Mouse (Mus musculus) spleen, postnatal 10 days (tissue): ENCODE measurements at regions not wholly inside any gene's neighbourhood (a gene's known extent, or its start where the extent isn't known, plus 50 kb on each side); places are given as distances from the start of the nearest gene placed in this dataset.

Experiments
- DNase-seq, 2 experiments: peaks; one replicate each; pipeline ENCODE4 v3.0.0; 2021 to 2022; ENCODE audit warnings: low spot score in 2 of 2

DNA sequence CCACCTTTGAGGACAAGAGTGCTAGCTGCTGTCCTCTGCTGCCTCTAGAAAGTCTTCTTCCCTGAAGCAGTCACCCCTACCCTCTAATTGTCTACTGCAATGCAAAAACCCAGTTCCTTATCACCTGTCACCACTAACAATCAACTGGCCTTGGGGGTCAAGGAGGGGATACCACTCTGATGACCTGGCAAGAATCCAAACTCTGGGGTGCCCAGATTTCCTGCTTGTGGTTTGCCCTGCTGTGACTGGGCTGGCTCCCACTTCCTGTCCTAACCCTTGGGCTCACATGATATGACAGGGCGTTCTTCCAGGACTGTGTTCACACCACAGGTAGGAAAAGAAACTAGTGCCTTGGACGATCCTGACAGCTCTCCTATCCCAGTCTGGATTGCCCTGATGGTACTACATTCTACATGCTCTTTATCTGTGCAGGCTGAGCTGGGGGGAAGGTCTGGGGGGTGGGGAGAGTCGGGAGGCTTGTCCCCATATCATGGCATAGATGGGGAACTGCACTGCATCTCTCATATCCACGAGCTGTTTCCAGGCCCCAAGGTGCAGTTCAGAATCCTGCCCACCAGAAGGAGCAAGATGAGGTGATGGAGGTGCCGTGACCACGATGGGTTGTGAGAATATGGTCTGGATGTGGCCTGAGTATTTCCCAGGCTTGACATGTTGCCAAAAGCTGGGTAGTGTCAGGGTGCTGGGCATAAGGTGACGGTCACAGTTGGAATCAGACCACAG is 81.0 kb downstream of the Maf start:
- DNase-seq: no peak

DNA sequence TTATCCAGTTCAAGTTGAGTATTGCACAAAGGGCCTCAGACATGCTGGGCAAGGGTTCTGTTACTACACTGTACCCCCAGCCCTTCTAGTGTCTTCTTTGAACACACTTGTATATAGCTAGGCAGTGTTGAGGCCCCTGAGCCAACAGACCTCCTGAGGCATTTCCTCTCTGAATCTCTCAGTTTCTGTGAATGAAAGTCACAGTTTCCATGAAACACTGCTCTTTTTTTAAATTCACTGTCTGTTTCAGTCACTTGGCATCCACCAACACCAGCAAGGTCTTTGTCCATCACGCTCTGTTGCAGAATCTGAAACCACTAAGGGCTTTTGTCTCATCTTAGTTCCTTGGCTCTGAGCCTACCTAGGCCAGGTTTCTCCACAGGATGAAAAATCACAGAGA is 82.5 kb downstream of the Maf start:
- DNase-seq: no peak

DNA sequence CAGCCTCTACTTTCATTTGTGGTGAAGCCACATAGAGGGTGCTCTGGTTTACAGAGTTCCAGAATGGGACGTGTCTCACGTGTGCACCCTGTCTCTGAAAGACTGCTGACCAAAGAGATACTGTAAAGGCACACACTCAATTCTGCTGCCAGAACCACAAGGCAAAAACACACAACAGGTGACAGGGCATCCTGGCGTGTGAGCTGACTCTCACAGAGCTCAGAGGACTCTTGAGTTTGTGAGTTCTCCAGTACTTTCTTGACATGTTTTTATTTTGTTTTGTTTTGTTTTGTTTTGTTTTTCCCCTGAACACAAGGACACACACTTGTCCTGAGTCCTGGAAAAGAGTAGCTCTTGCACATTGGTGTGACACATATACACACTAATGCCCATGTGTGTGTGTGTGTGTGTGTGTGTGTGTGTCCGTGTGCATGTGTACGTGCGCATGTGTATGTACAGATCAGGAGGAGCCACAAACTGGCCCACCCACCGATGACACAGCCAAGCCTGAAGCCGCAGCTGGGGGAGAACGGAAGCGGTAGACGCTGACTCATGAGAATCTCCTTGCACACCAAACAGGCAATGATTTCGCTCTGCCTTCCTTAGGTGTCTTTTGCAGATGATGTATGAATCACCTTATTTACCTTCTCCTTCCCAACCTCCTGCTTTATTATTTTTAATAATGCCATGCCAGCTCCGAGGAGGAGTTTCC is 89.4 kb downstream of the Maf start:
- DNase-seq: peak in 1 of 2 experiments; percentile 30

DNA sequence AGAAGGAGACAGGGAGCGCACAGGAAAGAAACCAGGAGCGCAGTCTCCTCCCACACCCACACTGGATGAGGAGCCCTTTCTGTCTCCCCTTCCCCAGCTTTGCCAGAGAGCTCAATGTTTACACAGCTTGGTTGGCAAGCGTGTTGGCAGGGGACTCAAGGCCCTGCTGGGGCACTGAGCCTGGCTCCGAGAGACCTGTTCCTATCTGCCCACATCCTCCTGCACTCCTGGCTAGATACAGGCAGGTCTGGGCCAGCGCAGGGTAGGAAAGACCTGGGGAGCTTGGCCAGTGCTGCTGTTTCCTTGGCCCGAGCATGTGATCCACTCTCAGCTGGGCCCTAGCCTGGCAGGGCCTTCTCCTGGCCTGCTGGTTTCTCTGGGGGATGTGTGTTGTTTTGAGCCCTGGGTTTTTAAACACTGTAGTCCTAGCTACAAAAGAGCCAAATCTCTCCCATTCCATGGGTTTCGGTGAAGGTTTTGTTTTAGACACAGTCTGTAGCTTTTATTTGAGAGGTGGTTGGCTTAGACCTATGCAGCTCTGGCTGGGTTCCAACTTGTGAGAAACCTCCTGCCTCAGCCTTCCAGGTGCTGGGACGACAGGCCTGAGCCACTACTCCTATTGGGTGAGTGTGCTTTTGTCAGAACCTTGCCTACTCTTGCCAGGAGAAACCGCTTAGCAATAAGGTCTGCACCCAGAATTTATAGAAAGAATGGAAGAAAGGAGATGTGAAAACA is 90.6 kb downstream of the Maf start:
- no peak for DNase-seq

DNA sequence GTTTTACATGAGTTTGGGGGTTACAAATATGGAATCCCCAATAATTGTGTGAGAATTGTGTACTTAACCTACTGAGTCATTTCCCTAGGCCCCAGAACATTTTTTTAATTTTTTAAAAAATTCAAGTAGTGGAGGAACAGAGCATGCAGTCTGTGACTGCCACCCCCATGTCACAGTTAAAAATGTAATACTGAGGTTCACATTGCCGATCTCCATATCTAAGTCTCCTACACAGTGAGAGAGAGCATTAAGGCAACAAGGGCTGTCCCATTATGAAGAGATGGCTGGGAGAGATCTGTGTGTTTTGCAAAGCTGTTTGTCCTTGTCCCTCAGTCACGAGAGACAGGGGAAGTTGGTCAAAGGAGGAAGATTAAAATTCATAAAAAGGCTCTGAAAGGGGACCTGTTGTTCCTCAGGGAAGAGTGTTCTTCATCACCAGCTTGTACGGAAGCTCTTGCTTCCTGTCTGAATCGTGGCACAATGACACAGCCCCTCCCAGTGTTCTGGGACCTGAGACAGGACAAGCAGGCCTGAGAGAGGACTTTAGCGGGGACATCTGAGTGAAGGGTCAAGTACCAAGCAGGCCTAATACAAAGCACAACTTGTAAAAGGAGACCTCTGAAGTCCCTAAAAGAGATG is 93.5 kb downstream of the Maf start:
- DNase-seq: no peak

DNA sequence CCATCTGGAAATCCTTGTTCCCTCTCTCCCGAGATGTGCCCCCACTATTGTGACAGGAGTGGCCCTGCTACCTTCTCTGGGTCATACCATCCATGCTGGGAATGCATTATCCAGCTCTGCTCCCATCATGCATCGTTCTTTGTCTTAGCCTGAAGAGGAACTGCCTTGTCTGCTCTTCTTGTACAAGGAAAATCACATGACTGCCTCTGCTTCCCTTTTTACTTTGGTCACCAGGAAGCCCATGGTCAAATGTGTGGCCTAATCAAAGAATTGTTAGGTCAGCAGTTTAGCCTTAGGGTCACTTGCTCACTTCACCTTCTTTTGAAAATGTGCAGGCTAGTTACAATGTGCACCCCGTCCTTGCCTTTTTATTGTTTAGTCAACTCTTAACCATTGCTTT is 95.5 kb downstream of the Maf start:
- no peak for DNase-seq

DNA sequence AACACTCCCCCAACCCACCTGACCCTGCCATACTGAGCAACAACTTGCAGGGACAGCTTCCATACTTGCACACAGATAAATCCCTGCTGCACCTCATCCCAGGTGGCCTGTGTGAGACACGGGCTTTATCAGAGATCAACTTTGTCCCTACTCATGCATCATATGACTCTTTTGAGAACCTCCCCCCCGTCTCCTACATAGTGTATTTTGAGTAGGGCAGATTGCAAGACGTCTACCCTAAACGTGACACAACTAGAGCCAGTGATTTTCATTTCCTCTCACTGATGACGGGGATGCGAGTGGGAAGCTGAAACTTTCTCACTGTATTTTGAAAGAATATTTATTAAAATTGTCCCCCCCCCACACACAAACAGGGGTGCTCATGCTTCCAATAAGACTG is 107.8 kb downstream of the Maf start:
- DNase-seq: no peak

DNA sequence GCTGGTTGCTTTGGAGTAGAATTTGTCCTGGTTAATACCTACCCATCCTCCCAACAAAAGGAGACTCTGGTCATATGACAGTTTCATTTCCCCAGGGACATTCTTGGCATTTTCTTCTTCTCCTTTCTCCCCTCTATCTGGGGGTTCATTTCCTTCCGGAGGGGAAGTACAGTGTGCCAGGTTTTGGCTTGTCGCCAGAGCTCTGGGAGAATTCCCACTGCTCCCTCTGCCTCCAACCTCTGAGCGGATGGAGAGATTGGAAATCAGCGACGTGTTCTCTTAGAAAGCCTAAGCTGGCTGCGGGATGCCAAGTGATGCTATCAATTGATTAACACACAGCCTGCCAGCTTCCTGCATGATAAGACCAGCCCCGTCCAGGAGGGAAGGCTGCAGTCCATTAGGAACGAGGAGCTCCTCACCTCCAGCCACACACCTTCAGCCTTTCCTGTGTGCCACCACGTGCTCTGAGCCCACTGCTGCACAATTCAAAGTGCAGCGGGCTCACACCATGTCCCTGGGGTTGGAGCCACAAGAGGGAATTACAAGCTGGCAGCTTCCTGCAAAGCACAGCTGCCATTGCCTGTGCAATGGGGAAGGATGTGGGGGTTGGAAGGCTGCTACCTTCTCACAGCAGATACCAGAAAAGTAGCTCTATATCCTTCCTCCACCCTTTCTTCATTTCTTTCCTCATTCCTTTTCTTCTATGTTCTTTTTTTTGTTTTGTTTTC is 110.2 kb downstream of the Maf start:
- no peak for DNase-seq

DNA sequence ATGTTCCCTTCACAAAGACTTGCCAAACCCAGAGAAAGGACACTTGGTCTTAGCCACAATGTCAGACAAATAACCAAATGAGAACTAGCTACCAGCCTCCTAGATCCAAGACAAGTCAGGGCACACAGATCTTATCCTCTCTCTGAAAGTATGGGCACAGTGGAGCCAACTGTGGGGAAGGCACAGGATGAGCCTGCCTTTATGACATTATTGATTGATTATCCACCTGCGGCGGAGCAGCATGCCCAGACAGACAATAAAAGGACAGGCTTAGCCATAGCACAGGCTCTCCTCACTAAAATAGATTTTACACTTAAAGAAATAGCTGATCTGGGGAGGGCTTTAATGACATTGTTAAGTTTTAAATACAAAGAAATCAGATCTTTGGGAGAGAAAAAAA is 117.9 kb downstream of the Maf start:
- no peak for DNase-seq

DNA sequence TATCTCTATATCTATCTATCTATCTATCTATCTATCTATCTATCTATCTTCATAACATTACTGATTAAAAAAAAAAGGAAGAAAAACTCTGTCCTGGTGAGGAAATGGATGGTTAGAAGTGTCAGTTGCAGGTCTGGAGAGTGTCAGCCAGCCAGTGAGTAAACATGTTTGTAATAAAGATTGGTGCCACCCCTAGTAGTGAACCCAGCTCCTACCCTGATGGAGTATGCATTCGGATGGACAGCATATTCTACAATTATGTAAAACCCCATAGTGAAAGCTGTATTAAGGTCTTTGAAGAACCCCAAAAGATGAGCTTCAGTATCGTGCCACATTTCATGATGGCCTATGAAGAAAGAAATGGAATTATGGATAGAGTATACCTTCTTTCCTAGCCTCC is 118.5 kb downstream of the Maf start:
- no peak for DNase-seq

DNA sequence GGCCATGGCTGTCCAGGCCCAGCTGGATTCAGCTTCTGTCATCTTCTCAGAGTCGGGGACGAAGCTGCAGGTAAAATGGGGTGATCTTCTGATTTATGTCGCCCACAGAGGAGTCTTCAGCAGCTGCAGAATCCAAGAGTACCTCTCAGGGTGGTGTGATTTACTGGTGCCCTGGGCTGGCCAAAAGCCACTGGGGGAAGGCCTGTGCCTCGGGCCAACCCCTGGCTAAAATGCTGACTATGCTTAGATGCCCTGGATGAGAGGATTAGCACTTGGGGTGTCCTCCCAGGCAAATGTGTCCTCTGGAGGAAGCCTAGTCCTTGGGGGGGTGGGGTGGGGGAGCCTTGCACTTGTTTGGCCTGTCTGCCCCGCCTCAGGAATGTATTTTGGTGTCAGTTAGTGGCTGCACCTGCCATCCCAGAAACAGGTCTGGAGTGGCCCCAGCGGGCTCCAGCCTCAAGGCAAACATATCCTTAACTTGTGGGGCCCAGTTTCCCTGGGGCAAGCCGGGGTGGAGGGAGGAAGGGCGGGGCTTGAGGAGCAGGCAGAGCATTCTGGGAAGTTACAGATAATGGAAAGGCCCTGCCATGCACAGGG is 123.2 kb downstream of the Maf start:
- DNase-seq: no peak

DNA sequence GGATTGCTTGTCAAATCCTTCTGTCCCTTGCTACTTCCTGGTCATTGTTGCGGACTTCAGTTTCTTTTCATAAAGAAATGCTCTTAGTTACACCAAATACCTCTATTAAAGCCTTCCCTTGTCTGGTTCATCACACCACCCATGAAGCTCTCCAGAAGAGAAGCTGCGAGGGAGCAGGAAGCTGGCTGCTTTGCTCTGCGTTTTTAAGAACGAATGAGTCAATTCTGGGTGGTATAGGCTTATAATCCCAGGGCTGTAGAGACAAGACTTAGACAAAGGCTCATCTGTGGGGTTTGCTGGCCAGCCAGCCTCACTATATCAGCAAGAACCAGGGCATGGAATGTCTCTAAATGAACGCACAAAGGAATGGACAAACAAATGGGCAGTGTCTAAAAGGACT is 124.4 kb downstream of the Maf start:
- DNase-seq: no peak

DNA sequence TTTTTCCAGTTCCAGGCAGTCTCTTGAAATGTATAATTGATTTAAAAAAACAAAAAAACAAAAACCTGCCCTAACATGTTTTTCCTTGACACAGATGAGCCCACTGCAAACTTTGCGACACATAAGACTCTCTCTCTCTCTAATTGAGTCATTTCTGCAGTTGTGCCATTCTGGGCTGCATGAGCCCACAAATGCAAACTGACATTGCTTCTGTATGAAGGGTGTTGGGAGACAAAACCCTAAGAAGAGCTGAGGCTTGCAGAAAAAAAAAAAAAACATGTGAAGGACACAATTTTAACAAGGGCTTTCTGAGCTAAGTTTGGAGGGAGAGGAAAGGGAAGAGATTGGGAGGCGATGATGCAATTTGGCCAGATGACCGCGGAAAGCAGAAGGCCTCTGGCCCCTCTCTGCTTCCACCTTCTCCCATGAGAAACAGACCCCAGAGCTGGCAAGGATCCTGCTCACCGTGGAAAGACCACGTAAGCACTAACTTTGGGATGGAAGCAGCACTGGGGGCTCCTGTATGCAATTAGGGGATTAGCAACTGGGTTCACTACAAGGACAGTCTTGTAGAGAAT is 125.6 kb downstream of the Maf start:
- no peak for DNase-seq

DNA sequence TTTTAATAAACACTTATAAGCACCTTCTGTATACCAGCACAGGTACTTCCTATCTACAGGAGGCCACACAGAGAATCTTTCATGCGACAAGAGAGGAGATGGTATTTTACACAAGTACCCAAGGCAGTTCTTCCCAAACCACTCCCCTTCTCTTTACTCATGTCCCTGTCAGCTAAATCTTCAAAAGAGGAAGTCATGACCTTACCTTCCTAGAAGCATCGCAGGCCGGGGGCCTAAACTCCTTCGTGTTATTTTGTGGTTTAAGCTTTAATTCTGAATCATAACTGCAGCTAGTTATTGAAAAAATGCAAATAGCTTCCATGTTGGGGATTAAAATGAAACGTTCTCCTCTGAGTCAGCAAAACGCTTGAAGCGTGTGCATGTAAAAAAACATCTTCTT is 139.2 kb downstream of the Maf start:
- DNase-seq: no peak

DNA sequence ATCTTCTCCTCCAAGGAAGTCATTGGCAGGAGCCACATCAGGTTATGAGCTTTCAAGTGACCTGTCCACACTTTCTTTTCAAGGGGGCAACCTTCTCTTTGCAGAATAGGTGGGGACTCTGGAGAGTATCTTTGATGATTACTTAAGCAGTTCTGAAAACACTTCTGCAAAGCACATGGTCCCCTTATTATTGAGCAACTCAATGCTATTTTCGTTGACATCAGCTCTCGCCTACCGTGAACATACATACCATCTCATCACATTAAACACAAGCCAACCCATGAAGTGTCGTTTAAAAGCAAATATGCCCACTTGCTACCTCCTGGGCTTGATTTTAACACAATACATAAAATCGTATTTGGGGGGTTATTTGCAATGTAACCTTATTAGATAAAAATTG is 141.8 kb downstream of the Maf start:
- DNase-seq: no peak

DNA sequence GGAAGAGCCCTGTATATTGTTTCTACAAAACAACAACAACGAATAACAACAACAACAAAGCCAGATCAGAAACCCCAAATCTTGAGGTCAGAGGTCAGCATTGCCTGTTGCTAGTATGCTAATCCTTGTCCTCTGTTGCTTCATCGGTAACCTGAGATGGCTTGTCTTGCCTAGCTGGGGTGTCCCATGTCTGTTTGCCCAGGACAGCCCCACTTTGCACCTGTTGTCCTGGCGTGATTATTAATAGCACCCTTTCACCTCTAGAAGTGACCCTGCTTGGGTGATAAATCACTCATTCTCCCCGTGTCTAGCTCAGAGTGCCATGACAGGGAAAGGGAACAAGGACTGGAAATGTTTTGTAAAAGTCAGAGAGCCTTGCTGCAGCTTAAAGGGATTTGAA is 145.2 kb downstream of the Maf start:
- DNase-seq: no peak

DNA sequence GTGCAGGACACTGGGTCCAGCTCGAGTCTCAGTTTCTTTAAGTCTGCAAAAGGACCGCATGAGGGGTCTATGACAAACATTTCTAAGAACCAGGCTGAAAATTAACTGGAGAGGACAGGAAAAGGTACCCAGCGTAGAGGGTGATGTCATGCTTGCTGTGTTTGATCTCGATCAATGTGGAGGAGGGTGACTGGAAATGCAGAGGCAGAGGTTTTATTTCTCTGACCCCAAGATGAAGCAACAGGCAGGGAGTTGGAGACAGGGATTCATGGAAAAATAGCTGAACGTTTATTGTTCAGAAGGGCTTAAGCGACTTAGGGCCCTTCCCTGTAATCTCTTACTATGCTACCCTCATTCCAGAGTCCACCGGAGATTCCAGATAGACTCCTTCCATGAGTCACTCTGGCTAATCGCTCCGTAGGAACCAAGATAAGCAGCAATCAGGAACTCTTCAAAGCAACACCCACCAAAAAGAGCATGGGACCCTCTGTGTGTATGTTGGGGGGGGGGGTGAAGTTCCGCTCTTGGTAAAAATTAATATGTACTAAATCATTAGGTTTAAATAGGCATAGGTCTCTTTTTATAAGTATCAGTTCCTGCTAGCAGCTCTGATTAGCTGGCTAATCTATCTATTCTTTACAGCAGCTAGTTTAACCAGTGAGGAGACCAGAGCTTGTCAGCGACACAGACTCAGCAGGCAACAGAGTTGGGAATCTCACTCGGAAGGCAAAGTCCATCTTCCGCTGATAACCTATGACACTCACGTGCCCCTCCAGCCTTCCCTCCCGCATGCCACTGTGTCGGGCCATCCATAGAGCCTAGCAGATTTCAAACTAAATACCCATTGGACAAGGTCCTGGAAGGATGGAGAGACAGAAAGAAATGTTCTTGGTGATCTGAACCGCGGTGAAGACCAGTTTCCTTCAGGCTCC is 146.3 kb downstream of the Maf start:
- no peak for DNase-seq

DNA sequence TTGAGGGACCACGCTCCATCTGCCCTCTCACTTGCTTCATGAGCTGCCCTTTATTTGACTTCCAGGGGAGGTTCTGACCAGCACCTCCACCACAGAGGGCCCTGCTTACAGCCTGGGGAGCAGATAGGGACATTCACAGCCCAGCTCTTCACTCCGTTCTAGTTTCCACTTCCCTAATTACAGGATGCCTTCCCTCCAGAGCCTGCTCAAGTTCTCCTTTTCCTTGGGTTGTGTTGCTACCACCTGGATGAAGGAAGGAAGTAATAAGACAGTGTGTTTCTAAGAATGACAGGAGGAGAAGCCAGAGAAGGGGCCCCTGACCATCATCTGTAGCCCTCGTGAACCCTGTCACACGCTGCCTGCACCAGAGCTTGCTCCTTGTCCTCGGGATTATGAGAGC is 152.1 kb downstream of the Maf start:
- DNase-seq: no peak

DNA sequence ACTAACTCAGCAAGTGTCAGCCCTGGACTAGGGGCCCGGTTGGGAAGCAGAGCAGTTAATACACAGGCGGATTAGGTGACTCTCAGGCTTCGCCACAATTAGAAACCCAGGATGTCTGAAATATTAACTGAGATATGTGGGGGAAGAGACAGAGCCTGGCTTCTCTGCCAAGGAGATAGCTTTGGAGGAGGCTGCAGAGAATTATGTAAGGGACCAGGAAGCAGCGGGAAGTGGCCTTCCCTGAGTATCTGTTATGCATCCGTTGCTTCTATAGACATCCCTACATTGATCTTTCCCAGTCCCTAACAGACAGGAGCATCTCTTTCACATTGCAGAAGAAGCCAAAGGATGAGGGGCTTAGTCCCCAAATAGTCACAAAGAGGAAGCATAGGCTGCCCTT is 153.4 kb downstream of the Maf start:
- no peak for DNase-seq

DNA sequence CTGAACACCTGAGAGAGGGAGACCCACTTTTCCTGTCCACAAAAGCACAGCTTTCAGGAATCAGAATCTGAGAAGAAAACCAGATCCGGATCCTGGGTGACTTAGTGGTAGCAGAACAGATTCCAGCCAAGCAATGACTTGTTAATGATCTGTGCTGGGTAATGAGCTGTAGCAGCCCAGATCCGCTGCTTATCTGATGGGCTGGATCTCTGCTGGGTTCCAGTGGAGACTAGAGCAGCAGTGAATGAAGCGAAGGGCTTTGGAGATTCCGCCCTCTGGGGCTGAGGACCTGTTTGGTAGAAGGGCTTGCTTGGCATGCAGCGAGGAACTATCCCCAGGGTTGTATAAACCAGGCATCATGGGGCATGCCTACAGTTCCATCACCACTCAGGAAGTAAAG is 156.3 kb downstream of the Maf start:
- DNase-seq: no peak
